Mouse (Mus musculus) cortical plate, adult 2 months (tissue): ENCODE results near the gene Higd1a.
A peak's percentile ranks its signal among the peaks of the same experiment; 100 is the strongest.

Experiments used
- CTCF ChIP-seq: fragments of 200-500 bp; IDR thresholded peaks from 2 replicates; pipeline ENCODE4 v1.5.1; 2011; ENCODE audit warnings: mild to moderate bottlenecking, control low read depth, low read length; ENCODE audit not compliant: insufficient read depth; ENCODE audit errors: extremely low read depth
- POLR2A ChIP-seq: fragments of 200-500 bp; IDR thresholded peaks from 2 replicates; pipeline ENCODE4 v1.6.1; 2011; ENCODE audit warnings: mild to moderate bottlenecking, low read length, control low read depth; ENCODE audit not compliant: insufficient read depth; ENCODE audit errors: extremely low read depth

- TF ChIP-seq POLR2A (peak; percentile 74), CTCF (no peak)
Measured at GRCm38 (mm10) chr9:121857474-121858152, 549 bp downstream of the Higd1a start.
